Mouse (Mus musculus) kidney, embryonic 14.5 days (tissue): ENCODE data around the gene Eya3. TPM values are rescaled to one million over a fixed set of nuclear protein-coding genes. Genes with fewer than 3 reads are reported as not detected.
A peak's percentile ranks its signal among the peaks of the same experiment; 100 is the strongest.
"Not testable (repeated sequence)": the region's sequence is repeated elsewhere in the genome, so short reads cannot be mapped to it uniquely, and the experiment has no call there.

Source experiments
- ATAC-seq: fragments of 200-750 bp; cut with Nextera tagmentation; 2 replicates; pipeline ENCODE4 v1.8.0; 2017; ENCODE audit warnings: moderate number of reproducible peaks, mild to moderate bottlenecking, moderate TSS enrichment, moderate library complexity; ENCODE audit not compliant: low FRiP score, low TSS enrichment
- H3K27ac ChIP-seq: fragments of 300-500 bp; sonication (generic); 2 replicates; pipeline ENCODE4 v1.5.1; 2014; ENCODE audit warnings: low read depth, mild to moderate bottlenecking, low read length, moderate library complexity, mixed read lengths
- H3K27me3 ChIP-seq: fragments of 300-500 bp; sonication (generic); 2 replicates; pipeline ENCODE4 v1.6.1; 2014; ENCODE audit warnings: mild to moderate bottlenecking, low read length; ENCODE audit not compliant: control insufficient read depth, insufficient read depth
- H3K36me3 ChIP-seq: fragments of 300-500 bp; sonication (generic); 2 replicates; pipeline ENCODE4 v1.6.1; 2014; ENCODE audit warnings: low read length, mixed read lengths; ENCODE audit not compliant: control insufficient read depth, insufficient read depth
- H3K4me1 ChIP-seq: fragments of 300-500 bp; sonication (generic); 2 replicates; pipeline ENCODE4 v1.6.1; 2014; ENCODE audit warnings: low read length, mixed read lengths; ENCODE audit not compliant: control insufficient read depth, insufficient read depth
- H3K4me2 ChIP-seq: fragments of 300-500 bp; sonication (generic); replicated peaks from 2 replicates; pipeline ENCODE4 v1.6.1; 2014; ENCODE audit warnings: low read depth, mild to moderate bottlenecking, low read length
- H3K4me3 ChIP-seq: fragments of 300-500 bp; sonication (generic); 2 replicates; pipeline ENCODE4 v1.5.1; 2014; ENCODE audit warnings: mild to moderate bottlenecking, low read length
- H3K9ac ChIP-seq: fragments of 300-500 bp; sonication (generic); 2 replicates; pipeline ENCODE4 v1.6.1; 2014; ENCODE audit warnings: low read depth, mild to moderate bottlenecking, low read length, moderate library complexity
- H3K9me3 ChIP-seq: fragments of 300-500 bp; sonication (generic); 2 replicates; pipeline ENCODE4 v1.6.1; 2016; ENCODE audit warnings: low read length; ENCODE audit not compliant: control insufficient read depth
- WGBS: fragments of 180-500 bp; shearing (Covaris S2); extraction: QIAGEN DNeasy Blood & Tissue Kit; methylation state at CpG from one replicate; pipeline ENCODE4 v1.1.7; 2014; 5-methylcytosine and 5-hydroxymethylcytosine counted together
- polyA plus RNA-seq: library from polyadenylated mRNA; unstranded; fragments of >200 nt; fragmentation: Nextera tagmentation; extraction: Ambion mirVana; gene quantifications from 2 replicates; pipeline ENCODE4 v1.2.1, GENCODE M21; 2014

Eya3 gene
- polyA plus RNA-seq, result 24.8 and 35.0 TPM in 2 replicates

- Histone ChIP-seq H3K4me2 (peak within 1 kb of the TSS; percentile 92), H3K4me3 (peak within 1 kb of the TSS; percentile 95), H3K36me3 (peaks cover 11% of the 10 kb centered on the region; the same call in 1 of the 2 replicates), H3K9me3 (no peaks in the 10 kb centered on the region), H3K9ac (peak within 1 kb of the TSS; percentile 89), H3K4me1 (peaks cover 13% of the 10 kb centered on the region; the same call in 1 of the 2 replicates), H3K27me3 (no peaks in the 10 kb centered on the region), H3K27ac (peak within 1 kb of the TSS; percentile 73)
- peak; percentile 98 for ATAC-seq
- WGBS, result under 1% methylated on average over 41 of the region's 41 CpGs
These were observed at the start of gene Eya3 for GRCm38 (mm10) chr4:132638461-132639190. TSS of gene Eya3 (plus strand) at chr4:132638987.

- H3K36me3 ChIP-seq, result no peaks in the 10 kb centered on the region
- no peak overlapping the region for H3K9ac ChIP-seq
- no peaks in the 10 kb centered on the region for H3K27me3 ChIP-seq
- H3K4me3 ChIP-seq, result no peak overlapping the region
- no peak for ATAC-seq
- H3K4me1 ChIP-seq, result no peaks in the 10 kb centered on the region
- H3K27ac ChIP-seq, result no peak overlapping the region
- no peaks in the 10 kb centered on the region for H3K9me3 ChIP-seq
- 86% methylated on average over 10 of the region's 10 CpGs for WGBS
- H3K4me2 ChIP-seq, result no peak overlapping the region
These were observed 48.1 kb upstream of the Eya3 start for GRCm38 (mm10) chr4:132590642-132591041.

- Histone ChIP-seq H3K27ac (no peak overlapping the region), H3K9me3 (no peaks in the 10 kb centered on the region), H3K4me3 (no peak overlapping the region), H3K27me3 (no peaks in the 10 kb centered on the region), H3K9ac (no peak overlapping the region), H3K4me1 (no peaks in the 10 kb centered on the region), H3K4me2 (no peak overlapping the region), H3K36me3 (no peaks in the 10 kb centered on the region)
- no peak for ATAC-seq
- WGBS, result 92% methylated on average over 9 of the region's 9 CpGs
These were observed 45.8 kb upstream of the Eya3 start for GRCm38 (mm10) chr4:132592958-132593357.

- Histone ChIP-seq H3K9ac (no peak overlapping the region), H3K4me1 (no peaks in the 10 kb centered on the region), H3K4me3 (no peak overlapping the region), H3K27me3 (no peaks in the 10 kb centered on the region), H3K9me3 (no peaks in the 10 kb centered on the region), H3K36me3 (no peaks in the 10 kb centered on the region), H3K27ac (no peak overlapping the region), H3K4me2 (no peak overlapping the region)
- ATAC-seq, result no peak
- WGBS, result 46% methylated on average over 4 of the region's 4 CpGs
These were observed 44.6 kb upstream of the Eya3 start for GRCm38 (mm10) chr4:132594191-132594590.

GRCm38 (mm10) chr4:132598861-132599260, 39.9 kb upstream of the Eya3 start:
- H3K9me3 ChIP-seq, result no peaks in the 10 kb centered on the region
- no peaks in the 10 kb centered on the region for H3K27me3 ChIP-seq
- H3K4me1 ChIP-seq, result no peaks in the 10 kb centered on the region
- H3K4me3 ChIP-seq, result no peak overlapping the region
- no peak overlapping the region for H3K4me2 ChIP-seq
- 86% methylated on average over 2 of the region's 2 CpGs for WGBS
- no peak overlapping the region for H3K27ac ChIP-seq
- no peak for ATAC-seq
- no peaks in the 10 kb centered on the region for H3K36me3 ChIP-seq
- H3K9ac ChIP-seq, result no peak overlapping the region

GRCm38 (mm10) chr4:132599764-132600163, 39.0 kb upstream of the Eya3 start:
- WGBS, result 77% methylated on average over 3 of the region's 3 CpGs
- Histone ChIP-seq H3K9me3 (no peaks in the 10 kb centered on the region), H3K4me1 (no peaks in the 10 kb centered on the region), H3K9ac (no peak overlapping the region), H3K36me3 (no peaks in the 10 kb centered on the region), H3K4me3 (no peak overlapping the region), H3K4me2 (no peak overlapping the region), H3K27me3 (no peaks in the 10 kb centered on the region), H3K27ac (no peak overlapping the region)
- no peak for ATAC-seq

- no peak for ATAC-seq
- no peaks in the 10 kb centered on the region for H3K4me1 ChIP-seq
- no peak overlapping the region for H3K27ac ChIP-seq
- H3K9me3 ChIP-seq, result no peaks in the 10 kb centered on the region
- H3K27me3 ChIP-seq, result no peaks in the 10 kb centered on the region
- H3K36me3 ChIP-seq, result no peaks in the 10 kb centered on the region
- WGBS, result 83% methylated on average over 6 of the region's 6 CpGs
- no peak overlapping the region for H3K4me2 ChIP-seq
- H3K9ac ChIP-seq, result no peak overlapping the region
- H3K4me3 ChIP-seq, result no peak overlapping the region
These were observed 38.3 kb upstream of the Eya3 start for GRCm38 (mm10) chr4:132600465-132600864.

GRCm38 (mm10) chr4:132601242-132601641, 37.5 kb upstream of the Eya3 start:
- not testable (repeated sequence) for H3K4me2 ChIP-seq, ATAC-seq, H3K4me3 ChIP-seq, H3K27ac ChIP-seq, H3K4me1 ChIP-seq, H3K9me3 ChIP-seq, H3K27me3 ChIP-seq, H3K9ac ChIP-seq, H3K36me3 ChIP-seq
- WGBS, result 88% methylated on average over 4 of the region's 5 CpGs

- ATAC-seq, result no peak
- H3K4me2 ChIP-seq, result no peak overlapping the region
- WGBS, result 85% methylated on average over 4 of the region's 4 CpGs
- H3K27ac ChIP-seq, result no peak overlapping the region
- H3K27me3 ChIP-seq, result no peaks in the 10 kb centered on the region
- no peak overlapping the region for H3K4me3 ChIP-seq
- H3K9me3 ChIP-seq, result no peaks in the 10 kb centered on the region
- no peaks in the 10 kb centered on the region for H3K36me3 ChIP-seq
- H3K9ac ChIP-seq, result no peak overlapping the region
- H3K4me1 ChIP-seq, result no peaks in the 10 kb centered on the region
These were observed 35.3 kb upstream of the Eya3 start for GRCm38 (mm10) chr4:132603468-132603867.
